Mouse (Mus musculus) gastrocnemius, postnatal 10 days (tissue): ENCODE measurements around the gene Ranbp3. TPM values are rescaled to one million over a fixed set of nuclear protein-coding genes. Genes with fewer than 3 reads are reported as not detected.

Experiments
- total RNA-seq, 2 experiments: library from RNA; stranded (reverse); gene quantifications; 2 replicates each; pipeline ENCODE4 v1.2.3; 2021

Ranbp3 gene
- total RNA-seq, 2 experiments from 2014 or later = 38.5 to 46.3 TPM

Other genes starting within 250 kb of the Ranbp3 start
- 10 to 100 TPM; 64.1 to 94.7 TPM for gene Ptprs, start 196.8 kb upstream of the Ranbp3 start, total RNA-seq
- gene Znrf4, start 160.9 kb upstream of the Ranbp3 start, total RNA-seq = not detected
- 1 to 10 TPM in 1 of 2 experiments, under 1 TPM in 1; 0.31 to 1.2 TPM for gene Gm20219, start 118.9 kb upstream of the Ranbp3 start, total RNA-seq
- gene Safb2, start 88.7 kb upstream of the Ranbp3 start, total RNA-seq = 10 to 100 TPM; 38.6 to 55.9 TPM
- gene Safb, start 88.5 kb upstream of the Ranbp3 start, total RNA-seq = 10 to 100 TPM; 57.1 to 69.2 TPM
- gene 2410015M20Rik, start 63.5 kb upstream of the Ranbp3 start, total RNA-seq = 100 to 1,000 TPM; 212 to 233 TPM
- 100 to 1,000 TPM; 881 to 906 TPM for gene Rpl36, start 59.9 kb upstream of the Ranbp3 start, total RNA-seq
- 10 to 100 TPM; 49.3 to 51.6 TPM for gene Lonp1, start 46.4 kb upstream of the Ranbp3 start, total RNA-seq
- under 1 TPM in 1 of 2 experiments, not detected in 1; 0.09 TPM for gene Catsperd, start 45.2 kb upstream of the Ranbp3 start, total RNA-seq
- gene Ndufa11, start 44.5 kb downstream of the Ranbp3 start, total RNA-seq = 100 to 1,000 TPM; 377 to 422 TPM
- gene Vmac, start 44.7 kb downstream of the Ranbp3 start, total RNA-seq = 1 to 10 TPM; 6.6 to 7.0 TPM
- gene Nrtn, start 84.2 kb downstream of the Ranbp3 start, total RNA-seq = 1 to 10 TPM in 1 of 2 experiments, under 1 TPM in 1; 0.95 to 1.4 TPM
- gene Dus3l, start 91.5 kb downstream of the Ranbp3 start, total RNA-seq = 10 to 100 TPM; 17.3 to 21.1 TPM
- gene Prr22, start 97.0 kb downstream of the Ranbp3 start, total RNA-seq = under 1 TPM; 0.19 to 0.20 TPM
- 1 to 10 TPM; 2.6 to 5.5 TPM for gene Rfx2, start 157.7 kb downstream of the Ranbp3 start, total RNA-seq
- not detected for gene Acsbg2, start 201.2 kb downstream of the Ranbp3 start, total RNA-seq
- gene 1700061G19Rik, start 202.2 kb downstream of the Ranbp3 start, total RNA-seq = under 1 TPM in 1 of 2 experiments, not detected in 1; 0.11 TPM